ENCODE assay signal across 17 mouse cellular contexts in genomic region chr9:123206948-123207347, GRCm38 (mm10). TPM values are rescaled to one million over a fixed set of nuclear protein-coding genes. Genes with fewer than 3 reads are reported as not detected.
DNase-seq lines count a peak whose midpoint lies in the region; ATAC-seq lines count a peak whose summit lies in the region.
"Had no signal": no experiment of that assay in that cellular context is flagged by ENCODE, and none has a peak within 500 bp of the region (broad histone marks: within the 10 kb centered on the region; RNA-seq: fewer than 3 reads in every experiment).

No protein-coding gene starts in this region.

- no peaks in the 10 kb centered on the region for H3K9me3 ChIP-seq in lung, embryonic 15.5 days
- no peaks in the 10 kb centered on the region for H3K9me3 ChIP-seq in forebrain, embryonic 14.5 days (replicated peaks; ENCODE audit: control insufficient read depth, low read length)
- H3K9me3 ChIP-seq: embryonic facial prominence, embryonic 10.5 days; heart, embryonic 10.5 days; neural tube, embryonic 15.5 days had no signal

- no peaks in the 10 kb centered on the region for H3K36me3 ChIP-seq in lung, embryonic 15.5 days
- no peaks in the 10 kb centered on the region for H3K36me3 ChIP-seq in forebrain, embryonic 14.5 days (ENCODE audit: control insufficient read depth, insufficient read depth, low read length)
- H3K36me3 ChIP-seq: embryonic facial prominence, embryonic 10.5 days; heart, embryonic 10.5 days; neural tube, embryonic 15.5 days had no signal

- no peak overlapping the region for H3K4me3 ChIP-seq in lung, embryonic 15.5 days
- H3K4me3 ChIP-seq in forebrain, embryonic 14.5 days (ENCODE audit: low read depth, low read length), result no peak overlapping the region
- H3K4me3 ChIP-seq: embryonic facial prominence, embryonic 10.5 days; gastrocnemius, adult 2 months; heart, embryonic 10.5 days; neural tube, embryonic 15.5 days had no signal

- no peak overlapping the region for H3K27ac ChIP-seq in lung, embryonic 15.5 days
- H3K27ac ChIP-seq in forebrain, embryonic 14.5 days (ENCODE audit: low read depth, low read length), result no peak overlapping the region
- H3K27ac ChIP-seq: embryonic facial prominence, embryonic 10.5 days; gastrocnemius, adult 2 months; heart, embryonic 10.5 days; neural tube, embryonic 15.5 days had no signal

- no peaks in the 10 kb centered on the region for H3K4me1 ChIP-seq in lung, embryonic 15.5 days
- H3K4me1 ChIP-seq in forebrain, embryonic 14.5 days (ENCODE audit: control insufficient read depth, insufficient read depth, low read length), result no peaks in the 10 kb centered on the region
- H3K4me1 ChIP-seq: embryonic facial prominence, embryonic 10.5 days; neural tube, embryonic 15.5 days had no signal

- H3K27me3 ChIP-seq in lung, embryonic 15.5 days, result no peaks in the 10 kb centered on the region
- no peaks in the 10 kb centered on the region for H3K27me3 ChIP-seq in forebrain, embryonic 14.5 days (replicated peaks; ENCODE audit: control insufficient read depth, insufficient read depth, low read length)
- H3K27me3 ChIP-seq: neural tube, embryonic 15.5 days had no signal

- no peak overlapping the region for H3K9ac ChIP-seq in lung, embryonic 15.5 days
- H3K9ac ChIP-seq in forebrain, embryonic 14.5 days (ENCODE audit: low read length), result no peak overlapping the region
- H3K9ac ChIP-seq: neural tube, embryonic 15.5 days had no signal

- ATAC-seq in lung, embryonic 15.5 days (ENCODE audit: borderline replicate concordance, extremely low read depth, low FRiP score, low TSS enrichment), result 0 out of 2 replicates have a peak, but pooled peaks have one; percentile 31
- ATAC-seq in forebrain, embryonic 14.5 days, result no peak
- ATAC-seq: inflammation-experienced regulatory T-cells, adult 6 months had no signal

- H3K4me2 ChIP-seq in lung, embryonic 15.5 days, result no peak overlapping the region
- H3K4me2 ChIP-seq in forebrain, embryonic 14.5 days (ENCODE audit: low read length), result no peak overlapping the region
- H3K4me2 ChIP-seq: neural tube, embryonic 15.5 days had no signal

- peak; percentile 48 for DNase-seq in urinary bladder, postnatal 25 days (ENCODE audit: low spot score)
- DNase-seq in urinary bladder, postnatal 10 days (ENCODE audit: low spot score), result no peak
- peak; percentile 82 to 91 for DNase-seq in kidney, postnatal 25 days
- peak; percentile 80 for DNase-seq in yolk sac, embryonic 10.5 days (ENCODE audit: low spot score)
- DNase-seq in layer of hippocampus, adult 9-11 months, result no peak
- no peak for DNase-seq in forebrain, embryonic 14.5 days (ENCODE audit: low spot score)
- no peak for DNase-seq in frontal cortex, adult 2 months (ENCODE audit: extremely low spot score in 1 of 2, low spot score in 1 of 2)
- DNase-seq: cerebellum, adult 9-11 months; gastrocnemius, adult 2 months; heart, postnatal 4 days; left cerebral cortex, postnatal 4 days; thymus, postnatal 25 days had no signal

- 53% methylated on average over 2 of the region's 2 CpGs for WGBS in lung, embryonic 15.5 days
- WGBS in forebrain, embryonic 14.5 days, result 85% methylated on average over 2 of the region's 2 CpGs

RNA-seq across cellular contexts. Expression of gene Cdcp1, which starts 8.9 kb away (rescaled TPM):
- polyA plus RNA-seq in lung, embryonic 15.5 days (2015; fragmentation: Nextera tagmentation; extraction: Ambion mirVana), result 10.8 and 11.8 TPM in 2 replicates
- 0.05 and 0.06 TPM in 2 replicates for polyA plus RNA-seq in forebrain, embryonic 14.5 days (2014; fragmentation: Nextera tagmentation; extraction: Ambion mirVana)
- polyA plus RNA-seq in frontal cortex, adult 2 months (2012; rRNA removed), result 0.18 and 0.25 TPM in 2 replicates

RNA-seq across cellular contexts. Expression of gene Tmem158, which starts 53.6 kb away (rescaled TPM):
- polyA plus RNA-seq in lung, embryonic 15.5 days (2015; fragmentation: Nextera tagmentation; extraction: Ambion mirVana), result 17.3 and 19.1 TPM in 2 replicates
- 18.5 and 18.7 TPM in 2 replicates for polyA plus RNA-seq in forebrain, embryonic 14.5 days (2014; fragmentation: Nextera tagmentation; extraction: Ambion mirVana)
- 51.9 and 54.8 TPM in 2 replicates for polyA plus RNA-seq in frontal cortex, adult 2 months (2012; rRNA removed)

RNA-seq across cellular contexts. Expression of gene Clec3b, which starts 56.2 kb away (rescaled TPM):
- polyA plus RNA-seq in lung, embryonic 15.5 days (2015; fragmentation: Nextera tagmentation; extraction: Ambion mirVana), result 1.7 and 3.1 TPM in 2 replicates
- 0.36 TPM in 1 of 2 replicates, not detected in the other for polyA plus RNA-seq in forebrain, embryonic 14.5 days (2014; fragmentation: Nextera tagmentation; extraction: Ambion mirVana)
- polyA plus RNA-seq in frontal cortex, adult 2 months (2012; rRNA removed), result 5.8 and 8.4 TPM in 2 replicates
- polyA plus RNA-seq: embryonic facial prominence, embryonic 10.5 days; heart, embryonic 10.5 days had no signal

Comparison
In these comparisons a context has a peak if more than half of its experiments do, and no peak if none do; other contexts are left out.
1. DNase-seq: peak in urinary bladder, postnatal 25 days (single experiment), kidney, postnatal 25 days (2 of 2) and yolk sac, embryonic 10.5 days (single experiment); none in urinary bladder, postnatal 10 days (single experiment), layer of hippocampus, adult 9-11 months (single experiment), forebrain, embryonic 14.5 days (single experiment) and frontal cortex, adult 2 months (0 of 2).